Mouse (Mus musculus) liver, adult 2 months (tissue): ENCODE results near the gene Copa.

ENCODE experiments used
- CTCF ChIP-seq: fragments of 200-500 bp; IDR thresholded peaks from 2 replicates; pipeline ENCODE4 v1.5.1; 2011; ENCODE audit warnings: low read depth, low read length, control low read depth
- POLR2A ChIP-seq: fragments of 200-500 bp; IDR thresholded peaks from 2 replicates; pipeline ENCODE4 v1.6.1; 2011; ENCODE audit warnings: low read length, control low read depth; ENCODE audit not compliant: insufficient read depth; ENCODE audit errors: extremely low read depth

DNA sequence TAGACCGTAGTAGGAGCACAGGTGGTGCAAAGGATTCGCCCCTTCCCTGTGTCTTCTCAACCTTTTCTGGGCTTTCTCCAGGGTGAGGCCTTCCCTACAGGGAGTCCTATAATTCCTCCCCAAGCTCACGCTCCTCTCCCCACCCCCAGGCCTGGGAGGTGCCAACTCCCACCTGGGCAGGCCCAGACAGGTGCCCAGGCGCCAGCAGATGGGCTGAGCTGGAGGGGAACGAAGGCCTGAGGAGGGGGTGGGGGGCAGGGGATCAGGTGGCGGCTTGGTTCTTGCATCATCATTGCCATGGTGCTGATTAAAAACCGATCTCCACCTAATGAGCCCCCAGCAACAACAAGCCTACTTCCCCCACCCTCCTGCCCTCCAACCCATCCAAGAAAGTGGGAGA, 23.5 kb upstream of the Copa start:
- TF ChIP-seq CTCF: no peak
- TF ChIP-seq POLR2A: no peak
